Mouse (Mus musculus) retina, adult 2 months (tissue): ENCODE measurements around the gene Uba3.

Source experiments
- DNase-seq: peaks from one replicate; pipeline ENCODE4 v3.0.0-alpha.2; 2012; ENCODE audit warnings: low read depth, low spot score

Gene Uba3

GRCm38 (mm10) chr6:97210962-97211601 is 5.6 kb upstream of the Uba3 start:
- DNase-seq = no peak

GRCm38 (mm10) chr6:97210191-97210961 is 4.9 kb upstream of the Uba3 start, which contains the start of gene Arl6ip5:
Arl6ip5 (plus strand) TSS chr6:97210689.
- DNase-seq = peak; percentile 67

GRCm38 (mm10) chr6:97209751-97210150 is 4.3 kb upstream of the Uba3 start:
- no peak for DNase-seq

- no peak for DNase-seq
These were observed 3.8 kb upstream of the Uba3 start for GRCm38 (mm10) chr6:97209201-97209600.

- no peak for DNase-seq
These were observed 3.0 kb upstream of the Uba3 start for GRCm38 (mm10) chr6:97208406-97208805.

GRCm38 (mm10) chr6:97207085-97207484 is 1.6 kb upstream of the Uba3 start:
- no peak for DNase-seq

GRCm38 (mm10) chr6:97204952-97205351 is 495 bp downstream of the Uba3 start:
- no peak for DNase-seq

- DNase-seq = no peak
These were observed 1.1 kb downstream of the Uba3 start for GRCm38 (mm10) chr6:97204252-97204869.

- DNase-seq = no peak
These were observed 3.0 kb downstream of the Uba3 start for GRCm38 (mm10) chr6:97202477-97202876.

- DNase-seq = no peak
These were observed 5.0 kb downstream of the Uba3 start for GRCm38 (mm10) chr6:97200437-97200836.

- no peak for DNase-seq
These were observed 26.0 kb downstream of the Uba3 start for GRCm38 (mm10) chr6:97179367-97179828.

GRCm38 (mm10) chr6:97178491-97179366 is 26.7 kb downstream of the Uba3 start, which contains the start of gene Tmf1:
Tmf1 (minus strand) TSS chr6:97179122.
- peak; percentile 85 for DNase-seq

GRCm38 (mm10) chr6:97175716-97176115 is 29.7 kb downstream of the Uba3 start:
- DNase-seq = no peak

- no peak for DNase-seq
These were observed 55.3 kb downstream of the Uba3 start for GRCm38 (mm10) chr6:97150156-97150555.

- no peak for DNase-seq
These were observed 55.7 kb downstream of the Uba3 start for GRCm38 (mm10) chr6:97149721-97150120.

- DNase-seq = peak; percentile 28
These were observed 56.8 kb downstream of the Uba3 start, which contains the start of gene Eogt for GRCm38 (mm10) chr6:97148383-97149251. Eogt (minus strand) TSS chr6:97149182.

- DNase-seq = peak; percentile 8
These were observed 57.6 kb downstream of the Uba3 start for GRCm38 (mm10) chr6:97147755-97148382.

GRCm38 (mm10) chr6:97145156-97145555 is 60.3 kb downstream of the Uba3 start:
- DNase-seq = no peak

- DNase-seq = no peak
These were observed 61.1 kb downstream of the Uba3 start for GRCm38 (mm10) chr6:97144359-97144758.

GRCm38 (mm10) chr6:97142611-97143010 is 62.8 kb downstream of the Uba3 start:
- DNase-seq = no peak
